Mouse (Mus musculus): Measurements from ENCODE around the gene Adamts14.

GRCm38 (mm10) chr10:61199566-61200213, 73.5 kb downstream of the Adamts14 start:
- TF ChIP-seq CTCF (IDR thresholded peaks at IDR 0.05; ENCODE audit: borderline replicate concordance, control insufficient read depth, extremely low read depth, insufficient read depth, low read length, poor library complexity): peak; percentile 71; the same call in 1 of the 2 replicates
- TF ChIP-seq POLR2A (IDR thresholded peaks at IDR 0.05; ENCODE audit: control insufficient read depth, extremely low read depth, insufficient read depth, low read length, poor library complexity): no peak

Measured in thymus, adult 2 months (tissue).